Mouse (Mus musculus): Measurements from ENCODE around the gene Evc2. TPM values are rescaled to one million over a fixed set of nuclear protein-coding genes. Genes with fewer than 3 reads are reported as not detected.

Evc2 gene
- total RNA-seq, 2 experiments from 2014 or later, result 15.1 to 19.1 TPM

- peak in 1 of 2 experiments; percentile 12 for DNase-seq
Observed at GRCm38 (mm10) chr5:37365751-37366150, 27.5 kb downstream of the Evc2 start.

DNA sequence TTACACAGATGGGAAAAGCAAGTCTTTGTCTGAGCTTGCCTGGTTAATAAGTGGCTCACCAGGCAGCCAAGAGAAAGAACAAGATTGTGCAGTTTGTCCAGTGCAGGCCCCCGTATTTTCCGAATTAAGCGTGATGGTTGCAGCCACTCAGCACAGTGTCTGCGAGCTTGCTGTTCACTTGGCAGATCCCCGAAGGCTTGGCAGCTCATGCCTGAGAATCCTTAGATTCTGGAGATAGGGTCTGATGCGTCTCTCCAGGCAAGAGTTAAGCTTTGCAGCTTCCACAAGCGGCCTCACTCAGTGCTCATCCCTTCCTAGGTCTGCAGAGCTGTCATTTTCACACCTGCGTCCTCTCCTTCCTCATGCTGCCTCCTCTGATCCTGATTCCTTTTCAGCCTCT, 30.5 kb downstream of the Evc2 start:
- DNase-seq, result no peak

DNA sequence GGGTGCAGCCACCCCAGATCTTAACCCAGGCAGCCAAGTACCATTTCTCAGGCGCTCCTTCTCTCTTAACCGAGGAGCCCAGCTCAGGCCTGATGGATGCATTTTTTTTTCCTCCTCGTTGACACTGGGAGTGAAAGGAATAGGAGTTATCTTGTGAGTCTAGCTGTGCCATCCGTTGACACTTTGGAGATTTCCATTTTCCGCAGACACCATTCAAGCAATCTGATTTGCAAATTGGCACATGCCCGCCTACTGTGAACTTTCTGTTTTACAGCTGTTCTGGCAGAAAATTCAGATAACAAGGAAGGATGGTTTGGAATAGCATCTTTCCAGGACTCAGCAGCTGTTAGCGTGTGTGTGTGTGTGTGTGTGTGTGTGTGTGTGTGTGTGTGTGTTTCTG, 39.1 kb downstream of the Evc2 start:
- no peak for DNase-seq

DNA sequence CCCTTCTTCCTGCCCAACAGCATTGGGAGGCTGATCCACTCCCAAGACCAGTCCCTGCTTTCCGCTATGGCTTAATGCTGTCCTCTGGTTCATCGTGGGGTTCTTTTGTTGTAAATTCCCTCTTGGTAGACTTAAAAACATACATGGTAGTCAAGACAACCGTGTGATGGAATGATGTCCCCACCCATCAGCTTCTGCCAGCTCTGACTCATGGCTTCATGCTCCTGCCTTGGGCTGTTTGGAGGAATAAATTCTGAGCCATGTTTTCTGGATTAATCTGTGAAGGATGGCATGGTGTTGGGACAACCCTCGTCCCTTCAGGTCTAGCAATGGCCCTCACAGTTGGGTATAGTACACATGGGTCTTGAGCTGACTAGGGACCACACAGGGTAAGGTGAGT, 42.3 kb downstream of the Evc2 start:
- no peak for DNase-seq

DNA sequence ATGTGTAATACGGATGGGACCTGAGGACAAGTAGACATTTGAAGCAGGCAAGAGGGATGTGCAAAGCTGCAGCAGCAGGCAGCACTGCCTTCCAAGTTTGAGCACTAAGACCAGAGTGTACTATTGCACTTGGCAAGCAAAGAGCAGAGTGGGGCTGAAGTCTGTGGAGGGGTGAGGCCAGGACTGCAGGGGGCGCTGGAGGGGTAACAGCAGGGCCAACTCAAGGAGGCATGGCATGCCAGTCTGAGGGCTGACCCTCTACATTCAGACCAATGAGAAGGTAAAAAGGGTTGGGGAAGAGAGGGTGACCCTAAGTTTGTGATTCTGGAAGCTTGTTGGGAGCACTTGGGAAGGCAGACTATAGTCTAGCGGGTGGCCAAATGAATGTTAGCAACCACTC, 45.3 kb downstream of the Evc2 start:
- DNase-seq, result peak in 1 of 2 experiments; percentile 34

- DNase-seq, result peak; percentile 33 to 40
Observed at GRCm38 (mm10) chr5:37388646-37389045, 50.3 kb downstream of the Evc2 start.

GRCm38 (mm10) chr5:37389808-37390495, 51.7 kb downstream of the Evc2 start:
- DNase-seq, result no peak

GRCm38 (mm10) chr5:37390923-37391322, 52.6 kb downstream of the Evc2 start:
- no peak for DNase-seq

DNA sequence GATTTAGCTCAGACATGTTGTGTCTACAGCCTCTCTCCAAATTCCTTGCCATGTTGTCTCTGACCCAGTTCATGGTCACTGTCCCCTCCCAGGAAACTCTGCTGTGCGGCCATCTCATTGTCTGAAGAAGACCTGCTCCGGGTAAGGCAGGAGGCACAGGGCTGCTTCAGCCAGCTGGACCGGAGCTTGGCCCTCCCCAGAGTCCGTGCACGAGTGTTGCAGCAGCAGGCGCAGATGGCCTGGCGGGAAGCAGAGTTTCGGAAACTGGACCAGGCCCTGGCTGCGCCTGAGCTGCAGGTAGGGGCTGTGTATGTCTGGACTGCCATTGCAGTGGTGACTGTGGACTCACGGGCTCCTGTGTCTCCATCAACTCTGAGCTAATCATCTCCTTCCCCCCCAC, 53.6 kb downstream of the Evc2 start:
- no peak for DNase-seq

- no peak for DNase-seq
Observed at GRCm38 (mm10) chr5:37395172-37396030, 57.1 kb downstream of the Evc2 start.

DNA sequence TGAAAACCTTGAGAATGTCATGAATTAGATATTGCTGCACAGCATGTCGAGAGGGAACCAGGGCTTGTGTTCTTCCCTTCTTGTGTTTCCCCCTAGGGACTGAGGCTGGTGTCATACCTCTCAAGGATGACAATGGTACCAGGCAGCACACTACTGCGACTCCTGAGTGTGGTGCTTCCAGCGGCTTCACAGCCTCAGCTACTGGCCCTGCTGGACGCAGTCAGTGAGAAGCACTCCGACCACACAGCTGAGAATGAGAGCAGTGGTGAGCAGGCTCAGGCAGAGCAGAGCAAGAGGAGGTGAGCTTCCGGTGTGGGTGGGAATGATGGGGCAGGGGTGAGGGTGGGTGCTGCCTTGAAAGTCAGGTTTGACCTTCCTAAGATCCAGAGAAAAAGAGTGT, 80.7 kb downstream of the Evc2 start:
- no peak for DNase-seq

DNA sequence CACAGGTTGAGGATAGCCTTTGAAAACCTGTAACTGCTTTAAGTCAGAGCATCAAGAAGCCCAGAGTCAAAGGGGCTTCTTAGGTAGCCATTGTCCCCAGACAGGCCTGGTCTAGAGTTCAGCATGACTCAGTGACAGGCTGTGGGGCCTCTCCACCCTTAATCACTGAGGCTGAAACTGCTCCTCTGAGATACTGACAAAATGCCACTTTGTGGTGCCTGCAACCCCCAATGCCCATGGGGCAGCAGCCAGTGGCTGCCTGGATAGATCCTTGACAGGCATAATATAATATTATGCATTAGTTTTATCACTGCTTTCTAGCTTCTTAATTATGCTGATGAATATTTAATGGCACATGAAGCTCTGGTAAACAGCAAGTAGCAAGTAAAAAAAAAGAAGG, 88.9 kb downstream of the Evc2 start:
- no peak for DNase-seq

DNA sequence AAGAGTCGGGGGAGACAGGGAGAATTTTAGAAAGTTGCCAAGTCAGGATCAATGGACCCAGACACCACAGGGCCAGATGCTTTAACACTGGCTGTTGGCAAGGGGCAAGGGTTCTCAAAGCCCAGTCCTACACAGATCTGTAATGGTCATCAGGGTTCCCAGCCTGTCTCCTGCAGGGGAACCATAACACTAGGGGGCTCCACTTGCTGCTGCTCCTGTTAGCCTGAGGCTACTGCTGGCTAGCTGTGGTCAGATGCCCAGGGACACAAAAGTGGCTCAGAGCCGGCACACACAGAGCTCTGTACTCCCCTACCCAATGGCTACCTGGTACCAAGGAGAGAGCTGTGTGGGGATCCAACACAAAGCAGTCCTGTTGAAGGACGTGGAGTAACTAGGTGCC, 97.1 kb downstream of the Evc2 start:
- no peak for DNase-seq

- no peak for DNase-seq
Observed at GRCm38 (mm10) chr5:37442767-37443166, 104.5 kb downstream of the Evc2 start.

- no peak for DNase-seq
Observed at GRCm38 (mm10) chr5:37447546-37447945, 109.2 kb downstream of the Evc2 start.

DNA sequence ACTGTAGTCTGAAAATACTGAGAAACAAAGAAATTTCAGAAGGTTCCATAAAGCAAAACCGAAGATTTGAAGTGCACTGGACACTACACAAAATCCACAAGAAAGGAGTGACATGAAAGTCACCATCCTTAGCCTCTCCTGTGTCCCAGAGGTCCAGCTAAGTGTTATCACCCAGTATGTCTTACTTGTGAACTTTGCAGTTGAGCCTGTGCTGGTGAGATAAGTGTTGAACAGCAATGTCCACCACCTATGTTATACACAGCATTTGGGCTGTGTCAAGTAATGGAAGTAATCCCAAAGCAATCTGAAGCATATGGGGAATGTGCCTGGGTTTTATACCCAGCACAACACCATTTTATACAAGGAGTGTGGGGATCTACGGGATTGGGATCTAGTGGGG, 118.3 kb downstream of the Evc2 start:
- no peak for DNase-seq

DNA sequence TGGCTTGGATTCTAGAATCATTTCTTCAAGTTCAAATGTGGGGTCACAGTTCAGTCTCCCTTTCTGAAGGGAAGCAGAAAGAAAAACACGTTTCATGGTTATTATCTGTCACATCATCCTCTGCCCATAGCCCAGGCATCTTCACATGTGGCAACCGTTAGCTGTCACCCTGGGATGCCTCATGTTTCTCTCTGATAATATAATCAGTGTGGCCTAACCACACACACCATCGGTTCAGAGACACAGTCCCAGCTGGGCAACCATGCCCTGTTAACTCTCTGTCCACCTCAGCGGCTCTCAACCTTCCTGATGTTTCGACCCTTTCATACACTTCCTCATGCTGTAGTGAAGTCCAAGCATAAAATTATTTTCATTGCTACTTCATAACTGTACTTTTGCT, 118.9 kb downstream of the Evc2 start:
- no peak for DNase-seq

GRCm38 (mm10) chr5:37457831-37458230, 119.5 kb downstream of the Evc2 start:
- DNase-seq, result no peak

DNA sequence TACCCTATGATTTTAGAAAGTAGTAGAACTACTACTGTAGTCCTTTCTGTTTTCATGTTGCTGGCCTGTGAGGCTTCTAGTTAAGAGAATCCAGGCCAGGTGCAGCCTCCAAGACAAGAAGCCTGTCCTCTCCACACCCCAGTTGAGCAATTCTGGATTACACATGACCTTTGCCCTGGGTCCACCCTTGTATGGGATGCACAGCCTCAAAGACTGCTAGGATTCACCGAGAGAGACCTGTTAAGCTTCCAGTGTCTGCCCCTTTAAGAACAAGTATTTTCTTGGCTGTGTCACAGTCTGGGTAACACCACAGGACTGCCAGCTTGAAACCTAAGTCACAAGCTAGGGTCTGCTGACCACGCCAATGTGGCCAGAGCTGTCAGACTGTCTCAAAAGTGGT, 119.9 kb downstream of the Evc2 start:
- DNase-seq, result no peak

GRCm38 (mm10) chr5:37465461-37465860, 127.2 kb downstream of the Evc2 start:
- no peak for DNase-seq

GRCm38 (mm10) chr5:37467646-37468045, 129.3 kb downstream of the Evc2 start:
- DNase-seq, result no peak

- DNase-seq, result no peak
Observed at GRCm38 (mm10) chr5:37469031-37469430, 130.7 kb downstream of the Evc2 start.

DNA sequence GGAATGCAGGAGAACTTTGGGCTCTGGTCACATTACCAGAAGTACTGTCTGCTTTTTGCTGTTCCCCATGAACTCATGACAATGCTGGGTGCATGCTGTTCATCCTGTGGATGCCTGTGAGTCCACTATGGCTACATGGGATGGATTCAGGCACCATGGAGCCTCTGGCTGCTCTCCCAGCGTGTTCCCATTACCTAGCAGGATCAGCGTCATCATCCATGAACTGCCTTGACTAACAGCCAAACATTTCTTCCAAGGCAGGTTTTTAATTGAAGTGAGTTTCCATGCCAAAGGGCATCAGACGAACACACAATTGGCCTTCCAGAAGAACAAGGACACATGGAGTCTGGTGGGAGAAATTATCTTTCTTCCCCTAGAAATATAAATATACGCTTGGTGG, 133.3 kb downstream of the Evc2 start:
- DNase-seq, result no peak

Measured in adrenal gland, postnatal 36 days (tissue).